Mouse (Mus musculus) 416B (cell line): ENCODE measurements around the gene Prkra.

ENCODE experiments used
- DNase-seq: peaks from one replicate; pipeline ENCODE4 v3.0.0; 2011; ENCODE audit warnings: low read depth

The Prkra gene

DNA sequence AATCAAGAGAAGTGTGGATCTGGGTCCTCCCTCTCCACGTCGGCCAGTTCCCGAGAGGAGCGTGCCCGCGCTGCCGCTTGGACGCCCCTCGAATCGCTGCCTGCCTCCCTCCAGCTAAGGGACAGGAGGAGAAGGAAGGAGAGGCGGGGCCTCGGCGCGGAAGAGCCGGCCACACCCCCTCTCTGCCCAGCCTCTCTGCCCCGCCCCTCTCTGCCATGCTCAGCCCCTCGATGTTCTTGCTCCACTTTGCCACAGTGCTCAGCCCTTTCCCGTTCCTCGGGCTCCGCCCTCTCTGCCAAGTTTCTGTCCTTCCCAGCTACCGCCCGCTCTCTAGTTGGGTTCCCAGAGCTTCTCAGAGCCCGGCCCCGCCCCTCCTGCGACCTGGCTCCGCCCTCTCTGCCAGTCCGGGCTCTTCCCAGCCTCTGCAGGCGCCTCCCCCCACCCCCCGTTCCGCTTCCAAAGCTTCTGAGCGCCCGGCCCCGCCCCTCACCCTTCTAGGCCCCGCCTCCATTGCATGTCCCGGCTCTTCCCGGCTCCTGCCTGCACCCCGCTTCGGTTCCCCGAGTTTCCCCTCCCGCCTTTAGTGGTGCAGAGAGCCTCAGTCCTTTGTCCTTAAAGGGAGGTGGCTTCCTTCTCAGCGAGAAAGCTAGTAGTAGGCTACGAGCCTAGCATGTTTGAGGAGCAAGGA is at the start of gene Prkra, which contains the start of gene Pjvk:
TSS of gene Prkra (minus strand) at position 133 of the 688 bp plus-strand sequence.
TSS of gene Pjvk (plus strand) at position 594 of the 688 bp plus-strand sequence.
- DNase-seq = peak; percentile 99

DNA sequence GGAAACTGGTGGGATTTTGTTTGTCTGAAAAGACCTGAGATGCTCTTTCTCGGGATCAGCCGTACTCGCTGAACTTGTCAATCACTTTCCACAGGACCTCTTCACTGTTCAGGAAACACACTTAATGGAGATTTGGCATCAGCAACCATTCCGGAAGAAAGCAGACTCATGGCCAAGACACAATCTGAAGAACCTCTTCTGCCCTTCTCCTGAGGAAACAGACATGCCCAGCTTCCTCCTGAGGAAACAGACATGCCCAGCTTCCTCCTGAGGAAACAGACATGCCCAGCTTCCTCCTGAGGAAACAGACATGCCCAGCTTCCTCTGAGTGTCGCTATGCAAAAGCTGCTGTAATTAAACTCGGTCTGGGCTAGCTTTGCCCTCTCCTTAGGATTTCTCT is 47.5 kb upstream of the Prkra start:
- DNase-seq = peak; percentile 21

DNA sequence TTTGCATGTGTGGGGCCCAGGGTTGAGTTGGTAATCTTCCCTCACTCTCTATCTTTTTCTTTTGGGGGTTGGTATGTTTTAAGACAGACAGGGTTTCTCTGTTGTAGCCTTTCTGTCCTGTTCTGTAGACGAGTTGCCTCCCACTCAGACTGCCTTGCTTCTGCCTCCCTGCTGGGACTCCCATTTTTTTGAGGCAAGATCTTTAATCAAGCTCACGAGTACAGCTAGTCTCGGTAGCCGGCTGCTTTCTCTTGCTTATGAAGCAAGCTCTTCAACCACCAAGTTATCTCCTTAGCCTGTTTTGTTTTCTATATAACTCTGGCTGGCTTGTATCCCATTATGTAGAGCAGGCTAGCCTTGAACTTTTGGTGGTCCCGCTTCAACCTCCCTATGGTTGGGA is 46.0 kb upstream of the Prkra start:
- DNase-seq = no peak

DNA sequence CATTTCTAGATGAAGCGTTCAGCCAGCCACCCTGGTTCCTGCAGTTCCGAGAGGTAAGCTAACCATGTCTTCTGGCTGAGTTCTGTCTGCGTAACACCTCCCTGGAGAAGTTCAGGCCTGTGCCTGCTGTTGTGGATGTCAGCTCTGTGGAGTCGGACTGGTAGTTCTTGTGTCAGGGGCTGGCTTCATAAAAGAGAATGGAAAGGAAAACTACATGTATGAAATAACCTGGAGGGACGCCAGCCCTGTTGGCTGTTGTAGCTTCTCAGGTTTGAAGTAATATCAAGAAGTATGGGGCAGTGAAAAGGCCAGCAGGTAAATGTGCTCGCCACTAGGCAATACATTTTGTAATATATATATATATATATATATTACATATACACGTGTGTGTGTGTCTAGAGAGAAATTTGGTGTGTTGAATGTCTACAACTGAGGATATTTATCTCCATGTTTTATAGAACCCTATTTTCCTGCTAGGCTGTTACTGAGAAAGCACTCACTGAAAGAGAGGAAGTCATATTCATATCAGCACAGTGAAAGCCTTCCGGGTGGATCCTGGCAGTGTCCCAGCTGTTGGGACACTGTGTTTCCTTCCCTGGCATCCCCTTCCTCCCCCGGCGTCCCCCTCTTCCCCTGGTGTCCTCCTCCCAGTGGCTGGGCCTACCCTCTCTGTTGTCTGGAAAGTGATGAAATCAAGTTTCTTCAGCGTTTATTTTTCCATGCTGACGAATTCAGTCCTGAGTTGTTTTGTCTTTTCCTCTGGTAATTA is 42.8 kb upstream of the Prkra start:
- DNase-seq = peak; percentile 88

DNA sequence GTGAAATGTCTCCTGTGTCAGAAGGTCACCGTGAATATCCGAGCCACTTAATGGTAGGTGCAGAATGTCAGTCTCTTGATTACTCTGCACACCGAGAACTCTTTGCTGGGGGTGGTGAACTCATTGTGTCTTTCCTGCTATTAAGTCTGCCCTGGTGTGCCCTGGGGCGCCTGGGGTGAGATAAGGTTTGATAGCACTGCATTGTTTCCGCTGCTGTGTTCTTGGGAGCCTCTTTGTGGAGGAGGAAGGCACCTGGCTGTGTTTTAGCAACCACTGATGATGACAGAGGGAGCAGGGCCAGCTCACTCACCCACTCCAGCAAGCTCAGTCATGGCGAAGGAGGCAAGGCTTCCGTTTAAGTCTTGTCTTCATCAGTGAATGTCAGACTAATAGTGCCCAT is 40.3 kb upstream of the Prkra start:
- DNase-seq = no peak

DNA sequence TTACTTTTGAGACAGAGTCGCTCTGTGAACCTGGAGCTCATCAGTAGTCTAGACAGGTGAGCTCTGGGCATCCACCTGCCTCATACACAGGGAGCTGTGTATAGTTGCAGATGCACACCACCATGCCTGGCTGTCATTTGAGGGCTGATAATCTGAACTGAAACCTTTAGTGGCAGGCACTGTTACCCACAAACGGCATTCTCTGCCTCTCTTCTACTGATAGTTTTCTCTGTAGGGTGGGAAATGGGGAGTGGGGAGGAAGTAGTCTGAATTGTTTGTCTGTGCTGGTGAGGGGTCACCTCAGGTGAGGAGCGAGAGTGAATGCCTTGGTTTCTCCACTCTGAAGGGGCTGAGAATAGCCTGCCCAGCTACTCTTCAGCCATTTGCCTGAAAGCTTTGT is 39.8 kb upstream of the Prkra start:
- DNase-seq = no peak

DNA sequence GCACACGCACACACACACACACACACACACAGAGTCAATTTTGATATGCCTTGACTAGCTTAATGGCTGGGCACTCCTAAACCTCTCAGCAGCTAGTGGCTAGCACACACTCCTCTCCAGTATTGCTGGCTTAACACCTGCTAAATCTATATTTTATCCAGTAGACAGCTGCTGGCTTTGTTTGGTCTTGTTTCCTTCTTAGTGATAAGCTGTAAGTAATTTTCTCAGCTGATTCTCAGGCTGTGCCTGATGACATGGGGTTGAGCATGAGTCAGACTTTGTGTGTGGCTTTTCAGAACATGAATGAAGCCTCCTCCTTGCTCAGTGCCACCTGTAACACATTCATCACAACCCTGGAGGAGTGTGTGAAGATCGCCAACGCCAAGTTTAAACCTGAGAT is 39.2 kb upstream of the Prkra start:
- peak; percentile 22 for DNase-seq

DNA sequence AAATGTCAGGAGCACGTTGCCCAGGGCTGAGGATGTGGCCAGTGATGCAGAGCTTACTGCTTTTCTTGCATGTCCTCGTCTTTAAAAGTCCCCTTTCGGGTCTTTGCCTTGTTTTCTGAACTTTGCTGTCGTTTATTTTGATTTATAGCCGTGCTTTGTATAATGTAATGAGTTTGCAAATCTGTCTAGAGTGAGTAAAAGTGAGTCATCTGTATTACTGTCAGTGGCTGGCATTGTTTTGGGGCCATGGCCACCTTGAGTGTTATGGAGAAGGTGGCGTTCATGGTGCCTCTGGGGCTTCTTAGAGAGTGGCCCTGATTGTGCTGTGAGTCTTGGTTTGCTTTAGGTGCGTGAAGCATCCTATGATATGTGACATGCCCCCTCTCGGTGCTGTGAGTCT is 34.5 kb upstream of the Prkra start:
- DNase-seq = no peak

DNA sequence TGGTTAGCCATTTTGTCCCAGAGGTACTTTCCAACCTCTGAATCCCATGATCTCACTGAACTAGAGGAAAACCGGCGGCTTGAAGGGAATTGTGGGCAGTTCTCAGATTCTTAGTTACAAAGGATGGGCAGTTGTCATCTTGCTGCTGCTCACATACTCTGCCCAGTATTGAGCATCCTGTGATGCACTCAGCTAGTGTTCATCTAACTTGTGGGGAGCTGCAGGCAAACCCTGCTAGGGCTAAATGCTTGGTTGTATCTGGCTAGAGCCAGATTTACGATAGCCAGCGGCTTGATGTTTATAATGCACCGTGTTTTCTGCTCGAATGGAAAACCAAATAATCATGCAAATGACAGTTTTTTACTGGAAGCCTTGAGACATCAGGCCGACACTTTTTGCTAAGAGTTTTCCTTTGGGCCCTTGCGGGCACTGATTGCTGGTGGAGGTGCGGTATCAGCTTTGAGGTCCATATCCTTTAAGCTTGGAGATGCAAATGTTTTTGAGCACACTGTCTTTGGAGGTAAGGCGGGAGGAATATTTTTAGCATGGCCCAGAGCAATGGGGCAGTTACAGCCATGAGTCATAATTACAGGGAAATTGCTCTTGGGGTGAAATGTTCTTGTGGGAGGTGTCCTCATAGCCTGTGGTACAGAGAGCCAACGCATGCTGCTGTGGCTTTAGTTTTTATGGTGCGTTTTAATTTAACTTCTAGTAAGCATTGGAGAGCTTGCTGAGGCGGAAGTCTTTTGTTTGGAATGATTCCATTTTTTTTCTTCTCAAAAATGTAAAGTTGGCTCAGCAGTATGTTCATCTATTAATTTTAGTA is 28.8 kb upstream of the Prkra start:
- peak; percentile 74 for DNase-seq

DNA sequence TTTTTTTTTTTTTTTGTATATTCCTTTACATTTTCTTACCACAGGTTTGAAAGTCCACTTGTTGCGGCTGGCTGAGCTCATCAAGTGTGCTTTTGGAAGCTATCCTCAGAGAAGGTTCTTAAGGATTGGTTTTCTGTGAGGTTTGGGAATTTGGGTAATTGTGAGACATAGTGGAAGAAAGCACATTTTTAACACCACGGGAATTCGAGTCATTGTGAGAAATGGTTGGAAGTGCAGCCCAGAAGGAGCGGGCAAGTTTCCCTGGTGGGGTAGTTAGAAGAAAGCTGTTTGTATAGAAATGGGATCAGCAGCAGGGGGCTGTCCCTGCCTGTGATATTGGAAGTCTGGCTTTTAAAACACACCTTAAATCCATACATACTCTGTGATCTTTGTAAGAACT is 28.1 kb upstream of the Prkra start:
- peak; percentile 24 for DNase-seq

DNA sequence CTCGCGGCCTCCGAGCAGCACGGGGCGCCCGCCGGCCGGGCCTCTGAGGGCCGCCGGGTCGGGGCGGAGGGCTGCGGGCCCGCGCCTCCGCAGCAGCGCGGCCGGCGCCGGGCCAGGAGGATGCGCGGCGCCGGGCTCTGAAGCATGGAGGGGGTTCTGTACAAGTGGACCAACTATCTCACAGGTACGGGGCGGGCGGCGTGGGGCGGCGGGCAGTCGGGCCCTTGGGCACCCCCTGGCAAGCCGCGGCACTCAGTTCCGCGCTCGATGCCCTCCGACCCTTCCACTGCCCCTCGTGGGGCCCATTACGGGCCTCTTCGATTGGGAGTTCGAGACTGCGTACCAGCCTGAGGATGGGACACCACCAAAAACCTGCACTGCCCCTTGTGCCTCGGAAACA is 27.6 kb upstream of the Prkra start:
- peak; percentile 26 for DNase-seq

DNA sequence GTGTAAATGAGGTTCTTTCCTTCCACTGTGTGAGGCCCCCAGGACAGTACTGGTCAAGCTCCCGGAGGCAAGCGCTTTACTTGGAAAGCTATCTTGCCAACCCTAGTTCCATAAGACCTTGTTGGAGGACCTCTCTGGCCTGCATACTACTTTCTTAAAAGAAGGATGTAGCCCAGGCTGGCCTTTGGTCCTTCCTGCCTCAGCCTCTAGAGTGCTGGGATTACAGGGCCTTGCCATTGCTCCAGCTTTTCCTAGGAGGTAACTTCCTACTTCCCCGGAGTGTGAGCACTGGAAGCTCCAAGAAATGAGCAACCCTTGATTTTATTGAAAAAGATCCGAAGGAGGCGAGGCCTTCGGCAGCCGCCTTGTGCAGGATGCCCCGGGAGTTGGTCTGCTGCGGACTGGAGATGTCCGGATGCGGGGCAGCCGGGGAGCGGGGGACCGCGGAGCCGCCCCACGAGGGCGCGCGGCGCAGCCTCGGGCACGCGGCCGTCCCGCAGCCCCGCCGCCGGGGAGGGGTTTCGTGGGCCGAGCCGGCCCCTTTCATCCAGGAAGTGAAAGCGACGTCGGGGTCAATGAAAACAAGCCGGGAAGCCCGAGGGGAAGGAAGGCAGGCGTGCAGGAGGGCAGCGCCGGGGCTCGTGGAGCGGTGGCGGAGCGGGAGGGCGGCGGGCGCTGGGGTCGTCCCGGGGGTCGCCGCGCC is 27.1 kb upstream of the Prkra start, which contains the start of gene Plekha3:
TSS of gene Plekha3 (plus strand) at position 557 of the 703 bp plus-strand sequence.
- peak; percentile 75 for DNase-seq

DNA sequence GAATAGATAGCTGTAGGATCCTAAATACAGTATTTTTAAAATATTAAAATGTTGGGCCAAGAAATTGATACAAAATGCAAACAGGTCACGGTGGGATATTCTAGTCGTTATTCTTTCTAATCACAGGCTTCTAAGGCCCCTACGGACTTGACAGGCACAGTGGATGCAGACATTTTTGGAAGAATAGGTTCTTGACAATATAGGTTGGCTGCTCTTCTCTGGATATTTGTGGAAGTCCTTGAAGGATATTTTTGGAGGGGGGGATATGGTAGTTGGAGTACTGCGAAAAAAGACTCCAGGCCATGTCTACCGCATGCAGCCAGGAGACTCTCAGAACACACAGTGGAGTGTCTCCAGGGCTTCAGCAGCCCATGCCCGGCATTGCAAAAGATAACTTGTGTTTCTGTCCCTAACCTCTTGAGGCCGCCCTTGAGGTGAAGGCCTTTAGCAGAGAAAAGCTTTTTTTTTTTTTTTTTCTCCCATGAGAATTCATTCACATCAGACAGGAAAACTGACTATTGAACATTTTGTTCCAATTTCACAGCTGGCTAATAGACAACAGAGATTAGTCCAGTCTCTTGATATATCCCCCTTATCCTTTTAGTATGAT is 25.8 kb upstream of the Prkra start:
- peak; percentile 86 for DNase-seq

DNA sequence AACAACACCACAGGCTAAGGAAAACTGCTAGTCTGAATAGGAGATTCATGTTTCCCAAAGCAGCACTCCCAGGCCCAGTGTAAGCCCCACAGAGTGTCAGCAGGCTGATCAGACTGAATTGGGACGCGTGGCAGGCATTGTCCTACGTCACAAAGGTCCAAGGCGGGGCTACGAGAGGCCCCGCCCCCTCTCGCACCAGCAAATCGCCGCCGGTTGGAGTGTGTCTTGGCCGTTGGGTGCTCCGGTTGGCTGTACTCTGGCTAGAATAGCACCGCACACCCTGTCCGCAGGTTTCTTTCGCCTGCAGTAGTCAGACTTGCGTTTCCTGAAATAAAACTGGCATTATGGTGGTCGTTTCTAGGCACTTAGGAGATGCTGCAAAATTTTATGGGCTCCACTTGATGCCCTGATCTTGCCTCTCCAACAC is 25.2 kb upstream of the Prkra start, which contains the start of gene Fkbp7:
TSS of gene Fkbp7 (minus strand) at position 151 of the 427 bp plus-strand sequence.
- DNase-seq = peak; percentile 96

DNA sequence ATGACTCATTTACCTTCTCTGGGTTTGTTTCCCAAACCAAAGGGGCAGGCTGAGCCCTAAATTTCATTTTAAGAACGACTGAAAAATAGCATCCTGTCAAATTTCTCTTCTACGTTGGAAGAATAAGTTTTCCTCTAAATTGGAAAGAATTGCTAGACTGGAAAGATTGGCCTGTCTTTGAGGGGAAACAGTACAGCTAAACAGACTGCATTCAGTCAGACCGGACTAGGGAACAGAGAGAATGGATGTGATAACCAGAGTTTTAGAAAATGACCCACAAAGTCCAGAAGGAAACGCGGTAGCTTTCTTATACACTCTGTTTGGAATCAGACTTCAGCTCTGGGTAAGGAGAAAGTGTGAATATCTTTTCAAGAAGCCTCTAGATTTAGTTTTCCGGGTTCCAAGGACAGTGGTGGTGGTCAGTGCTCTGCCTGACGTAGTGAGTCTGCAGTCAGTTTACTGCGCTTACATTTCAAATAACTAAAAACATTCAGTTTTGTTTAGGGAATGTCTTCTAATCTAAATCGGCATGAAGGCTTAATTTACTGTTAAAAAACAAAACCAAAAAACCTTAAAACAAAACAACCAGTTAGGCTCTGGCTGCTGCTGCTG is 24.4 kb upstream of the Prkra start:
- DNase-seq = peak; percentile 67

DNA sequence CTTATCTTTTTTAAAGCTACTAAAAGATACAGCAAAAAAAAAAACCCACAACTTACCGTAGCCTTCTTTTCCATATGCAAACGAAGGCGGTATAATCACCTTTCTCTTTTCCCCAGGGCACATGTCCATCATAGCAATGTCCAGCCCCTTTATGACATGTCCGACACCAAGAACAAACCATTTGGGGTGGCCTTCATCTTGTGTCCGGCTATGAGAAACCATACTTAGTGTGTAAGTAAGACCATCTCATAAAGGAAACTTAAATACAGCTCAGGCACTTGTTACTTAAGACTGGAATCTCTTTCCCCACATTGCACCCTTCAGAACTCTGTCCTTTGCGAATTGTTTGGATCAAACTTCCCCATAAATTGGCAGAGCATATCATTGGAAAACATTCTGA is 23.8 kb upstream of the Prkra start:
- peak; percentile 62 for DNase-seq

DNA sequence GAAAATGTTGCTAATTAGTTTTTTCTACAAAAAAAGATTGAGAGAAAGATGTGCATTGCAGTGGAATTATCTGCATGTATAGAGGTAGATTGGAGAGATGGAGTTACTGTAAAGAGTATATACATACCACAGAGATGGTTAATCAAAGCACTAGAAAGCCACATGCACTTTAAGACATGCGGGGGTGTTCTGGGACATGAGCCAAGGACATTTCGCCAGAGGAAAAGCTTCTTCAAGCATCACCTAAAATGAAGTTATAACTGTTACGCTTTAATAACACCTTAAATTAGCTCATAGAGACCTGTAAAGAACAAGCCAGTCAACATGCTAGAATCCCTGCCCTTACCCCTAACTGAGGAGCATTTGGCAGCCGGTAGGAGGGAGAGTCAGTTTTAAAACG is 19.4 kb upstream of the Prkra start:
- no peak for DNase-seq

DNA sequence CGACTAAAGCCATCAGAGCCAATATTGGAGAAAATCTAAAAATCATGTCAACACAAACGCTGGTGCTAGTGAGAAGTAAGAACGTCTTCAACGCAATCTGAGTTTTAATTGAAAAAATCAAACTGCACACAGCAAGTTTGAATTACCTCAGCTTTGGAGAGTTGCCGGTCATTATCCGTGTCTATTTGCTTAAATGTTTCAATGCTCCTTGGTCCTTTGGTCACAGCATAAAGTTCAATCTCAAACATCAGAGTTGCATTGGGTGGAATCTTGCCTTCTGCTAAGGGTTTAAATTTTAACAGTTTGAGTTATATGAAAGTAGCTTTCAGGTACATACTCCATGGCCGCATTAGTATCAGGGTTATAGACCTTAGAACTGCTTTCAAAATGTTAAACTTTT is 17.7 kb upstream of the Prkra start:
- no peak for DNase-seq

DNA sequence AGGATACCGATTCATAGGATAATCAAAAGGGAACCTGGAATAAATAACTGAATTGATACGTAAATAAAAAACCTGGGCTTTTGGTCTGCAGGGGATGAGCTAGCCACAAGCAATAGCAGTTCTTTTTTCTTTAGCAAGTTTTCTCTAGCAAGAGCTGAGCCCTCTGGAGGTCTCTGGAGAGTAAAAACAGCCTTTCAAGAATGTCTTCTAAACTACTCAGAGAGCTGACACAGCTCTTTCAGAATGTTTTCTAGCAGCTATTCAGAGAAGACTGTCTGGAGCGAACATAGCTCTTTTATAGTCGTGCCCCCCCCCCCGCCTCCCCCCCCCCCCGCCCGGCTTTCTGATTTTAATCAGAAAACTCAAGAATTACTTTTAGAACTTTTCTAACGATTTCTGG is 11.6 kb upstream of the Prkra start:
- no peak for DNase-seq

DNA sequence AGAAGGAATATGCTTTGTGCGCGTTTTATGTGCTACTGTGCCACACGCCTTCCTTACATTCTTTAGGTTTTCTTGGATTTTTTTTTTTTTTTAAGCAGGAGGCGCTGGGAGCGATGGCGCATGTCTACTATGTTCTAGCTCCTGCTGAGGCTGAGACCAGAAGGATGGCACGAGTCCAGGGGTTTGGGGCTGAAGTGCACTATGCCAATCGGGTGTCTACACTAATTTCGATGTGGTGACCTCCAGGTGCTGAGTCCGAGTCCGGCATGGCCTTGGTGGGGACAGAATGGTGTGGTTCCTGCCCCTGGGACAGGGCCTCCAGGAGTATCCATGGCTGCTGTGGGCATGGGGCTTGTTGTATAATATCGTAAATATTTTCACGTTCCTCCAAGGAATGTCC is 10.7 kb upstream of the Prkra start:
- no peak for DNase-seq

DNA sequence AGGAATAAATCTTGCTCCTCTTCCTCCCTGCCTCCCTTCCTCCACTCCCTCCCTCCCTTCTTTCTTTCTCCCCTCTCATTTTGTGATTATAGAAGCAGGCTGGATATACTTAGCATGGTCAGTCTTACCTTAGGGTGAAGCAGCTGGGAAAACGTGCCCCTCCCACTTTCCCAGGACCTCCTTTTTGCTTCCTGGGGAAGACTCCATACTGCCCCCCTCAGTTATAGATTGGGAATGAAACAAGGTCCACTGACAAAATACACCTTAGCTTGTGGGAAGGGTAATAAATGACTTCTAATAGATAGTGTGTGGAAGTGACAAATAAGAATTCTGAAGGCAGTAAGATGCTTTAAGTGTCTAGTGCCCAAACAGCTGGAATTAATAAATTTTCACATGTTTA is 8.2 kb upstream of the Prkra start:
- DNase-seq = peak; percentile 70
